Mouse (Mus musculus) lung, embryonic 16.5 days (tissue): Measurements from ENCODE around the gene Ccndbp1. TPM values are rescaled to one million over a fixed set of nuclear protein-coding genes. Genes with fewer than 3 reads are reported as not detected.

Experiments used
- ATAC-seq: fragments of 200-750 bp; cut with Nextera tagmentation; 2 replicates; pipeline ENCODE4 v1.8.0; 2017; ENCODE audit warnings: low read depth, mild to moderate bottlenecking, moderate library complexity
- H3K27ac ChIP-seq: fragments of 300-500 bp; sonication (generic); 2 replicates; pipeline ENCODE4 v1.5.1; 2014; ENCODE audit warnings: mild to moderate bottlenecking, control low read depth, low read length
- H3K27me3 ChIP-seq: fragments of 300-500 bp; sonication (generic); 2 replicates; pipeline ENCODE4 v1.6.1; 2014; ENCODE audit warnings: low read depth, low read length, mixed read lengths; ENCODE audit not compliant: control insufficient read depth, insufficient read depth
- H3K36me3 ChIP-seq: fragments of 300-500 bp; sonication (generic); 2 replicates; pipeline ENCODE4 v1.6.1; 2014; ENCODE audit warnings: low read length; ENCODE audit not compliant: control insufficient read depth, insufficient read depth
- H3K4me1 ChIP-seq: fragments of 300-500 bp; sonication (generic); replicated peaks from 2 replicates; pipeline ENCODE4 v1.6.1; 2014; ENCODE audit warnings: low read length, mixed read lengths; ENCODE audit not compliant: control insufficient read depth, insufficient read depth
- H3K4me2 ChIP-seq: fragments of 300-500 bp; sonication (generic); 2 replicates; pipeline ENCODE4 v1.6.1; 2014; ENCODE audit warnings: low read depth, low read length, control low read depth
- H3K4me3 ChIP-seq: fragments of 300-500 bp; sonication (generic); 2 replicates; pipeline ENCODE4 v1.5.1; 2014; ENCODE audit warnings: mild to moderate bottlenecking, low read length, control low read depth
- H3K9ac ChIP-seq: fragments of 300-500 bp; sonication (generic); 2 replicates; pipeline ENCODE4 v1.6.1; 2014; ENCODE audit warnings: low read length, control low read depth
- H3K9me3 ChIP-seq: fragments of 300-500 bp; sonication (generic); 2 replicates; pipeline ENCODE4 v1.6.1; 2016; ENCODE audit warnings: low read length; ENCODE audit not compliant: control insufficient read depth
- WGBS: fragments of 180-500 bp; shearing (Covaris S2); extraction: QIAGEN DNeasy Blood & Tissue Kit; methylation state at CpG from one replicate; pipeline ENCODE4 v1.1.7; 2014; 5-methylcytosine and 5-hydroxymethylcytosine counted together
- microRNA-seq: library from miRNA; unstranded; fragments of <30 nt; microRNA quantifications from one replicate; pipeline ENCODE4, GENCODE M21; 2016
- polyA plus RNA-seq: library from polyadenylated mRNA; unstranded; fragments of >200 nt; fragmentation: Nextera tagmentation; extraction: Ambion mirVana; gene quantifications from 2 replicates; pipeline ENCODE4 v1.2.1, GENCODE M21; 2015

Ccndbp1 gene
- polyA plus RNA-seq, 1 experiment from 2014 or later, result 45.3 TPM

- no peak overlapping the region for H3K27ac ChIP-seq
- no peak overlapping the region for H3K4me3 ChIP-seq
- no peaks in the 10 kb centered on the region for H3K27me3 ChIP-seq
- no peak overlapping the region for H3K4me2 ChIP-seq
- 80% methylated on average over 5 of the region's 5 CpGs for WGBS
- H3K9me3 ChIP-seq, result no peaks in the 10 kb centered on the region
- H3K36me3 ChIP-seq, result no peaks in the 10 kb centered on the region
- H3K4me1 ChIP-seq, result no peaks in the 10 kb centered on the region
- H3K9ac ChIP-seq, result no peak overlapping the region
- ATAC-seq, result no peak
Observed at GRCm38 (mm10) chr2:121052176-121052575, 44.0 kb downstream of the Ccndbp1 start.

- no peak overlapping the region for H3K9ac ChIP-seq
- no peaks in the 10 kb centered on the region for H3K27me3 ChIP-seq
- 48% methylated on average over 2 of the region's 2 CpGs for WGBS
- H3K27ac ChIP-seq, result no peak overlapping the region
- H3K4me3 ChIP-seq, result no peak overlapping the region
- H3K4me2 ChIP-seq, result no peak overlapping the region
- H3K4me1 ChIP-seq, result no peaks in the 10 kb centered on the region
- no peaks in the 10 kb centered on the region for H3K9me3 ChIP-seq
- H3K36me3 ChIP-seq, result no peaks in the 10 kb centered on the region
- ATAC-seq, result no peak
Observed at GRCm38 (mm10) chr2:121054060-121054459, 45.9 kb downstream of the Ccndbp1 start.

- no peaks in the 10 kb centered on the region for H3K36me3 ChIP-seq
- WGBS, result 77% methylated on average over 6 of the region's 6 CpGs
- H3K27me3 ChIP-seq, result no peaks in the 10 kb centered on the region
- ATAC-seq, result no peak
- no peaks in the 10 kb centered on the region for H3K4me1 ChIP-seq
- no peak overlapping the region for H3K9ac ChIP-seq
- H3K4me2 ChIP-seq, result no peak overlapping the region
- no peaks in the 10 kb centered on the region for H3K9me3 ChIP-seq
- H3K4me3 ChIP-seq, result no peak overlapping the region
- no peak overlapping the region for H3K27ac ChIP-seq
Observed at GRCm38 (mm10) chr2:121055915-121056314, 47.7 kb downstream of the Ccndbp1 start.

GRCm38 (mm10) chr2:121057997-121058396, 49.8 kb downstream of the Ccndbp1 start:
- Histone ChIP-seq H3K4me2 (no peak overlapping the region), H3K4me1 (no peaks in the 10 kb centered on the region), H3K9ac (no peak overlapping the region), H3K9me3 (no peaks in the 10 kb centered on the region), H3K27me3 (no peaks in the 10 kb centered on the region), H3K36me3 (no peaks in the 10 kb centered on the region), H3K27ac (no peak overlapping the region), H3K4me3 (no peak overlapping the region)
- no peak for ATAC-seq
- WGBS, result 40% methylated on average over 6 of the region's 6 CpGs

DNA sequence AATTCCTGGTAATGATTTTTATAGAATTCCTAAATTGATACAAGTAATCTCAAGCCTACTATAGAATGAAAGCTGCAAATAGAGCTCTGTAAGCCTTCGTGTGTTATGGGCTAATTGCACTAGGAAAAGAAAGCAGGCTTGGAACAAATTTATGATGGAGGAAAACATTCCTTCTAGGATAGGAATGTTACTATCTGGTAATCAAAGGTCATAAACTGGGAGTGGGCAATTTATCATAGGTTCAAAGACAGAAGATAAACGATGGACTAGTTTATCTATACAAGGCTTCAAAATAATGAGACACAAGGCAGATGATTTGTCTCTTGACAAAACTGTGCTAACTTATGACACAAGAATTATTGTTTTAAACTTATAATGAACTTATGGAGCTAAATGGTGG, 53.1 kb downstream of the Ccndbp1 start:
- no peaks in the 10 kb centered on the region for H3K9me3 ChIP-seq
- no peak overlapping the region for H3K4me3 ChIP-seq
- ATAC-seq, result no peak
- no peaks in the 10 kb centered on the region for H3K27me3 ChIP-seq
- WGBS, result 60% methylated on average over 2 of the region's 2 CpGs
- no peak overlapping the region for H3K4me2 ChIP-seq
- no peak overlapping the region for H3K9ac ChIP-seq
- no peaks in the 10 kb centered on the region for H3K36me3 ChIP-seq
- no peaks in the 10 kb centered on the region for H3K4me1 ChIP-seq
- H3K27ac ChIP-seq, result no peak overlapping the region

Small RNA genes within 50 kb of the gene (microRNA-seq; reads per million reads assigned to microRNA genes)
- gene Gm44325, result not detected

Other genes starting within 250 kb of the Ccndbp1 start
- gene Cdan1, start 158.3 kb upstream of the Ccndbp1 start, polyA plus RNA-seq, result 6.5 and 7.8 TPM in 2 replicates
- gene Ttbk2, start 157.8 kb upstream of the Ccndbp1 start, polyA plus RNA-seq, result 2.2 and 2.4 TPM in 2 replicates
- gene Ubr1, start 37.7 kb upstream of the Ccndbp1 start, polyA plus RNA-seq, result 33.5 and 33.7 TPM in 2 replicates
- 4.6 and 5.6 TPM in 2 replicates for gene Tmem62, start 31.4 kb upstream of the Ccndbp1 start, polyA plus RNA-seq
- gene Epb42, start 28.7 kb downstream of the Ccndbp1 start, polyA plus RNA-seq, result 1.1 and 3.2 TPM in 2 replicates
- gene Tgm5, start 77.4 kb downstream of the Ccndbp1 start, polyA plus RNA-seq, result 0.05 TPM in 1 of 2 replicates, not detected in the other
- gene Tgm7, start 101.4 kb downstream of the Ccndbp1 start, polyA plus RNA-seq, result not detected in 2 replicates
- 19.4 and 22.2 TPM in 2 replicates for gene Adal, start 132.0 kb downstream of the Ccndbp1 start, polyA plus RNA-seq
- gene Lcmt2, start 132.2 kb downstream of the Ccndbp1 start, polyA plus RNA-seq, result 24.8 and 25.3 TPM in 2 replicates
- 51.4 and 54.3 TPM in 2 replicates for gene Tubgcp4, start 162.3 kb downstream of the Ccndbp1 start, polyA plus RNA-seq
- 9.8 TPM in 2 replicates for gene Zscan29, start 162.7 kb downstream of the Ccndbp1 start, polyA plus RNA-seq